Mouse (Mus musculus) left cerebral cortex, postnatal 10 days (tissue): ENCODE results near the gene 1700057G04Rik. TPM values are rescaled to one million over a fixed set of nuclear protein-coding genes. Genes with fewer than 3 reads are reported as not detected.
A peak's percentile ranks its signal among the peaks of the same experiment; 100 is the strongest.

ENCODE experiments used
- DNase-seq, 2 experiments: peaks; one replicate each; pipeline ENCODE4 v3.0.0; 2021 to 2022; ENCODE audit warnings: low spot score in 2 of 2, mixed read lengths in 1 of 2; ENCODE audit errors: extremely low spot score in 1 of 2
- intact Hi-C: fragments of 180-260 bp; cut with DNase I; formaldehyde crosslinking; loops from one replicate; pipeline ENCODE4 v1.15.1; 2025
- total RNA-seq, 2 experiments: library from RNA; stranded (reverse); gene quantifications; 2 replicates each; pipeline ENCODE4 v1.2.3; 2021

The 1700057G04Rik gene
- not detected for total RNA-seq

DNA sequence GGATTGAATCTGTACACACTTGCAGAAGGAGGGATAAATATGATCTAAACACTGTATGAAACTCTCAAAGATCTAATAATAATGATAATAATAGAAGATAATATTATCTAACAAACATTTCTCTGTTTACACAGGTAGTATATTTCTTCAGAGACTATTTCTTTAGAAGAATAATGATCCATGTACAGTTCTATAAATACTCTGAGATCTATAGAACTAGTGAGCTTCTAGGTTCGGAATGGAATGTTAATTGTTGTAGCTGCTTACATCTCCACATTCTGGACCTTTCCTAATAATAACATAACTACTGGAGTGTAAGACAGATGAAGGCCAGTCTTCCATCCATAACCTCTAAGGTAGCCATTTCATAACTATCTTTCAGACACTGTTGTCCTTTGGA lies at the start of gene 1700057G04Rik:
1700057G04Rik (plus strand) TSS at position 301 of the 400 bp plus-strand sequence.
- intact Hi-C loops = no loop called here
- DNase-seq = no peak

DNA sequence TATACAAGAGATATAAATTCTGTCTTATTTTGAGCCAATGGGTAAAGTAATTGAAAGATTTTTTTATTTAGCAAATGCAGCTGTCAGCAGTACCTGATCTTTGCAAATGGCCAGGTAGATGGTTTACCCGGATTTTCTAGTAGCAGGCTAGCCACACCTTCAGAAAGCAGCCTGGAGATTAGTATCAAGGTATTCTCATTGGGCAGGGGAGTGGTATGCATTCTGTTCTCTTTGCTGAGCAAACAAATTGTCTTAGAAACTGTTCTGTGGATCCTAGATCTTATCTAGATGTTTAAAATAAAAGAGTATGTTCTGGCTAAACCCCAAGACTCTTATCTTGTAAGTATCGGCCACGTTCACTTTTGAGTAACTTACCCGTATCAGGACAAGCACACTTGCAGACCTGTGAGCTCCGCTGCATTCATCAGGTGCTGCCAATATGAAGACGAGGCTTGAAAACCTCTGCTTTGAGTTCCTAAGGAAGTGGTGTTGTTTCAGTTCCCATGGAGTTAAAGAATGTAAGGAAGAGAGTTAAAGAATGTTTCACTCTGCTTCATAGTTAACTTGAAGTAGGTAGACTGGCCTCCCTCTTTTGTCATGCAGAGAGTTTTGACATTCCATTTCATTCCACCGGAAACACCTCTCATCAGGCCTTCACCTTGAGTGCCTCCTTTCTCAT lies 48.6 kb upstream of the 1700057G04Rik start:
- no peak for DNase-seq
- intact Hi-C loops = no loop called here

GRCm38 (mm10) chr9:92265719-92266118 lies 43.5 kb upstream of the 1700057G04Rik start:
- intact Hi-C loops = no loop called here
- no peak for DNase-seq

- intact Hi-C loops = no loop called here
Measured at GRCm38 (mm10) chr9:92266558-92267171, 42.5 kb upstream of the 1700057G04Rik start.

GRCm38 (mm10) chr9:92267732-92268131 lies 41.4 kb upstream of the 1700057G04Rik start:
- DNase-seq = no peak
- intact Hi-C loops = no loop called here

More at GRCm38 (mm10) chr9:92266558-92267171, 42.5 kb upstream of the 1700057G04Rik start:
- DNase-seq = no peak

DNA sequence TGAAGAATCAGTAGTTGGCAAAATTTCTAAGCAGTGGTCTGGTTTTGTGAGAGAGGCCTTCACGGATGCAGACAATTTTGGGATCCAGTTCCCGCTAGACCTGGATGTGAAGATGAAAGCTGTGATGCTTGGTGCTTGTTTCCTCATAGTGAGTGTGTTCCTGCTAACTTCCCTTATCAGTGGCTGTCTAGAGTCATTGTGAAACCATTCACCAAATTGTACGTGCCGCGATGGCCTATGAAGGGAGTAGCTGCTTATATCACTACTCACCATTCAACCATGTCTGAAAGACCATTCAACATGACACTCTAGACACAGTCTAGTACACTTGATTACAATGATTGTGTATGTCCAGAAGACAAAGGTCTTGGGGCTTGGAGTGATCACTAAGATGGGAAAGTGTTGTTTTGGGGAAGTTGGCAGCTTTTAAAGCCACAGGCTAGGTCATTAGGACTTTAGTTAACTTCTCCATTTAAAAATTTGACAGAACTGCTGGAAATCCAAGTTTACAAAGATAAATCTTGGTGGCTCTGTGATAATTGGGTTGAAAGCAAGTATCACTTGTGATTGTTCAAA lies 39.3 kb upstream of the 1700057G04Rik start:
- intact Hi-C loops = no loop called here
- DNase-seq = no peak

DNA sequence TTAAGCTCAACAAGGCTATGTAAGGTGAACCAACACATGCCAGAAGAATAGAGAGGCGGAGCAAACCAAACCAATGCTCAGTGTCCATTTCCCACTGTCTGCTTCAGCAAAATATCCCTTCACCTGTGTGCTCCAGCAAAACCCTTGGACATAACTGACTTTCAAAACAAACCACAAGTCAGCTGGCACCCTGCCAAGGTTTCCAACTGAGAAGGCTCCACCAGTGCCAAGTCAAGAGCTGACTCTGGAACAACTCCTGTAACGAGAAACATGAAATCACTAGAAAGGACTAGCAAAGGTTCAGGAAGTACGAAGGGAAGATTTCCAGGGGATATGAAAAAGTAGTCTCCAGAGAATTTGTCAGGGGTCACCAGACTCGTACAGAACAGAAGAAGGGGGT lies 38.2 kb upstream of the 1700057G04Rik start:
- intact Hi-C loops = no loop called here
- DNase-seq = peak in 1 of 2 experiments; percentile 83

- no peak for DNase-seq
- intact Hi-C loops = no loop called here
Measured at GRCm38 (mm10) chr9:92272650-92273049, 36.5 kb upstream of the 1700057G04Rik start.

GRCm38 (mm10) chr9:92273271-92273670 lies 35.9 kb upstream of the 1700057G04Rik start:
- no peak for DNase-seq
- intact Hi-C loops = no loop called here

GRCm38 (mm10) chr9:92273956-92274762 lies 35.0 kb upstream of the 1700057G04Rik start:
- intact Hi-C loops = no loop called here
- no peak for DNase-seq

DNA sequence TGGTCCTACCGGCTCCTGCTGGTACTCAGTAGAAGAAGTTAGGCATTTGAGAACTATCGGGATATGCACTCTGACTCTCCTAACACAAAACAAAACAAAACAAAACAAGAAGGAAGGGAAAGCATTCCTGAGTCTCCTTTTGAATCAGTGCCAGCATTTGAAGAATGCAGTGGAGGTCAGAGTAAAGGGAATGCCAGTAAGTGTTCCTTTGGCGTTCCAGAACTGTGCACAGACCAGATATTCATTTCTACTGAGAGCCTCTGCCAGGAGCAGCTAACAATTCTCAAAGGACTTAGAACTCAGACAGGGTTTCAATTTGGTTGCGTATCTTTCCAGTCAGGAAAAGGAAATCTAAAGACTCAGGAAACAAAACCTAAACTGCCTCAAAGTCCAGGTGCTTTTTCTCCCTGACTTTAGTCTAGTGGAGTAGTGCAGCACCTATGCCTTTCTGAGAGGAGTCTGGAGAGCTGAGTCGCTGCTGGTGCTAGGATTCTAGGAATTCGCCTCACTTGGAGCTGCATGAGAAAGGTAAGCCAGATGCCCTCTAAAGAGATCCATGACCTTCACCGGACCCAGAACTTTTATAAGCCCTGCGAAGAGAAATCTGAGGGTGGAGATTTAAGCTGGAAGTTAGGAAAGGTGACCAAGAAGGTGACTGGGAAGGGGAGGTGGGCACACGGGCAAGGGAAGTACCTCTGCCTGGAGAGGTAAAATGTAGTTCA lies 33.5 kb upstream of the 1700057G04Rik start, which contains the start of gene Plscr2:
Plscr2 (plus strand) TSS at position 117 of the 722 bp plus-strand sequence.
- DNase-seq = peak in 1 of 2 experiments; percentile 4
- intact Hi-C loops = no loop called here

- no peak for DNase-seq
- intact Hi-C loops = no loop called here
Measured at GRCm38 (mm10) chr9:92276360-92276759, 32.8 kb upstream of the 1700057G04Rik start.

DNA sequence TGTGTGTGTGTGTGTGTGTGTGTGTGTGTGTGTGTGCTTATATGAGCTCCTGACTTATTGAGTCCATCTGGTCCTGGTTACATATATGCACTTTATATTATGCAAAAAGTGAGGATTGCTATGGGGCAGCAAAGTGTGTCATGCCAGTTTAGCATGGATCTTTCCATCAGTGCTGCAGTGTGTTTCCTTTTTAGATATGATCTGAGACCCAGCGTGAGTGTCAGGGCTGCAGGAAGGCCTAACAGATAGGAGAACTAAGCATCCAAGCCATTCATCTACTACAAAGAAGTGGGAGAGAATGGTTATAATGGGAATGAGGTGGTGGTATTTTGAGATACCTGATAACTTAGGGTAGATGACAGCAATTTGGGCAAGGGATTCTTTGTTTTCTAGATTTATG lies 29.1 kb upstream of the 1700057G04Rik start:
- intact Hi-C loops = no loop called here
- no peak for DNase-seq

GRCm38 (mm10) chr9:92282563-92283171 lies 26.5 kb upstream of the 1700057G04Rik start:
- intact Hi-C loops = no loop called here
- no peak for DNase-seq

DNA sequence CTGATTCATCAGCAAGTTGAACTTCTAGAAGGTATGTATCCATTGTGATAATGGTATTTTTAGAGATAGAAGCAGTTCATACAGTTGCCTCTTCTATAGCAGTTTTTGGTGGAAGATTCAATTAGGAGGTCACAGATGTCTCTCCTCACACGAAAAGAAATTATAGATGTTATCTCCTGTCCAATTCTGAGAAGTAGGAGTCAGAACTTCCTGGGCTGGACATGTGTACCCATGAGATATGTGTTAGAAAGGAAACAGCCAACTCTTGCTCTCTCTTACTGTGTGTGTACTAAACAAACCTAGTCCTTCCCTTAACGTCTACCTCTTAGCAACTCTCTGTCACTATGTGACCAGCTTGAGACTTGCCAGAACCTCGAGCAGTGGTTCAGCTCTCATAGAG lies 19.5 kb upstream of the 1700057G04Rik start:
- intact Hi-C loops = no loop called here

DNA sequence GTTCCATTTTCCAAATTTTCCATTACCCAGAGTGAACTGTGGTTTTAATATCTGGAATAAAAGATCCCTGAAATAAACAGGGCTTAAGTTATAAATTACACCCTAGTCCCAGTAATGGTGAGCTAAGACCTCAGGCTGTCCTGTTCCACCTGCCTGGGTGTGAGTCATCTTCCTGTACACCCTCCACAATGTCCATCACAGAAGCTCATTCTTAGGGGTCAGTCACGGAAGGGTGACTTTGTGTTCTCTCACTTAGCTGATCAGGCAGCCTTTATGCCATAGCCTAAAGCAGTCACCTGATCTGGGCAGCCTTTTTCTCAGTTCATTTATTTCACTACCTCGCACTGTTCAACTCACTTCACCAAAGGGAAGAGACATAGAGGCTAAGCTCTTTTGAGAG lies 17.0 kb upstream of the 1700057G04Rik start:
- intact Hi-C loops = no loop called here
- DNase-seq = no peak

More for the DNA sequence above, 19.5 kb upstream of the 1700057G04Rik start:
- DNase-seq = no peak

DNA sequence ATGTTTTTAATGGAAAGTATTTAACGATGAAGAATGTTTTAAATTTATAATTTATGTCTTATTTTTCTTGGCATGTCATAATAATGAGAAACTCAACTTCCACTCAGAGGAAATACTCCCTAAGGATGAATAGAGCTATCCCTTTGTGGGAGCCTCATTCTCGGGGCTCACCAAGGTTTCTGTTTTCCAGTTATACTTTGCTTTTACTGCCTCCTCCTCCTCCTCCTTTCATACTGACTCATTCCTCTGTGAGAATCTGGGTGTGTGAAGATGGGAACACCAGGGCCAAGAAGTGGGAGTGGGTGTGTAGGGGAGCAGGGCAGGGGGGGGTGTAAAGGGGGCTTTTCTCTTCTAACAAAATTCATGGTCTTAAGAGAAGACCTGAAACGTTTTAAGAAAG lies 16.3 kb upstream of the 1700057G04Rik start:
- no peak for DNase-seq
- intact Hi-C loops = no loop called here
